Mouse (Mus musculus): ENCODE data around the gene Ttc30a1. TPM values are rescaled to one million over a fixed set of nuclear protein-coding genes. Genes with fewer than 3 reads are reported as not detected.
"Not testable (repeated sequence)": the region's sequence is repeated elsewhere in the genome, so short reads cannot be mapped to it uniquely, and the experiment has no call there.

The Ttc30a1 gene
- total RNA-seq, 2 experiments from 2014 or later, result 0.73 to 4.1 TPM

- ATAC-seq (replicated peaks; ENCODE audit: poor library complexity, severe bottlenecking), result peak; percentile 89
These were observed 3.4 kb upstream of the Ttc30a1 start for GRCm38 (mm10) chr2:75985124-75985523.

- ATAC-seq (replicated peaks; ENCODE audit: poor library complexity, severe bottlenecking), result no peak
These were observed 2.1 kb upstream of the Ttc30a1 start for GRCm38 (mm10) chr2:75983847-75984246.

- ATAC-seq (replicated peaks; ENCODE audit: poor library complexity, severe bottlenecking), result no peak
These were observed 1.3 kb upstream of the Ttc30a1 start for GRCm38 (mm10) chr2:75983091-75983490.

GRCm38 (mm10) chr2:75982626-75983025, 859 bp upstream of the Ttc30a1 start:
- no peak for ATAC-seq (replicated peaks; ENCODE audit: poor library complexity, severe bottlenecking)

- not testable (repeated sequence) for ATAC-seq (replicated peaks; ENCODE audit: poor library complexity, severe bottlenecking)
These were observed 781 bp downstream of the Ttc30a1 start for GRCm38 (mm10) chr2:75980933-75981439.

- peak; percentile 45 for ATAC-seq (replicated peaks; ENCODE audit: poor library complexity, severe bottlenecking)
These were observed 3.9 kb downstream of the Ttc30a1 start, which contains the start of gene Ttc30a2 for GRCm38 (mm10) chr2:75977752-75978368. Gene Ttc30a2, minus strand, starts transcription at chr2:75978170.

- ATAC-seq (replicated peaks; ENCODE audit: poor library complexity, severe bottlenecking), result not testable (repeated sequence)
These were observed 5.7 kb downstream of the Ttc30a1 start for GRCm38 (mm10) chr2:75976070-75976469.

- no peak for ATAC-seq (replicated peaks; ENCODE audit: poor library complexity, severe bottlenecking)
These were observed 7.6 kb downstream of the Ttc30a1 start for GRCm38 (mm10) chr2:75974131-75974530.

GRCm38 (mm10) chr2:75964972-75965371, 16.8 kb downstream of the Ttc30a1 start:
- peak; percentile 77 for ATAC-seq (replicated peaks; ENCODE audit: poor library complexity, severe bottlenecking)

- ATAC-seq (replicated peaks; ENCODE audit: poor library complexity, severe bottlenecking), result peak; percentile 83
These were observed 17.3 kb downstream of the Ttc30a1 start for GRCm38 (mm10) chr2:75964512-75964911.

- ATAC-seq (replicated peaks; ENCODE audit: poor library complexity, severe bottlenecking), result peak; percentile 53
These were observed 17.7 kb downstream of the Ttc30a1 start for GRCm38 (mm10) chr2:75964051-75964450.

GRCm38 (mm10) chr2:75963211-75963840, 18.4 kb downstream of the Ttc30a1 start:
- ATAC-seq (replicated peaks; ENCODE audit: poor library complexity, severe bottlenecking), result no peak

- no peak for ATAC-seq (replicated peaks; ENCODE audit: poor library complexity, severe bottlenecking)
These were observed 21.1 kb downstream of the Ttc30a1 start for GRCm38 (mm10) chr2:75960366-75961330.

- no peak for ATAC-seq (replicated peaks; ENCODE audit: poor library complexity, severe bottlenecking)
These were observed 21.9 kb downstream of the Ttc30a1 start for GRCm38 (mm10) chr2:75959850-75960365.

- ATAC-seq (replicated peaks; ENCODE audit: poor library complexity, severe bottlenecking), result no peak
These were observed 22.5 kb downstream of the Ttc30a1 start for GRCm38 (mm10) chr2:75959183-75959849.

- no peak for ATAC-seq (replicated peaks; ENCODE audit: poor library complexity, severe bottlenecking)
These were observed 26.1 kb downstream of the Ttc30a1 start for GRCm38 (mm10) chr2:75955709-75956108.

- ATAC-seq (replicated peaks; ENCODE audit: poor library complexity, severe bottlenecking), result no peak
These were observed 28.4 kb downstream of the Ttc30a1 start for GRCm38 (mm10) chr2:75953320-75953719.

GRCm38 (mm10) chr2:75950685-75951084, 31.1 kb downstream of the Ttc30a1 start:
- no peak for ATAC-seq (replicated peaks; ENCODE audit: poor library complexity, severe bottlenecking)

GRCm38 (mm10) chr2:75938117-75939063, 43.4 kb downstream of the Ttc30a1 start, which contains the start of gene Ttc30b:
Gene Ttc30b, minus strand, starts transcription at chr2:75938585.
- peak; percentile 72 for ATAC-seq (replicated peaks; ENCODE audit: poor library complexity, severe bottlenecking)

All from granulocyte monocyte progenitor cell, adult 5-6 weeks (primary cell).